Mouse (Mus musculus): ENCODE data around the gene Vamp5.
A peak's percentile ranks its signal among the peaks of the same experiment; 100 is the strongest.

GRCm38 (mm10) chr6:72409567-72409966 is 29.3 kb upstream of the Vamp5 start:
- TF ChIP-seq CTCF (IDR thresholded peaks at IDR 0.05) (peak; percentile 76), EP300 (IDR thresholded peaks at IDR 0.05) (no peak)
